Mouse (Mus musculus): ENCODE data around the gene Herc1.

Herc1 gene

DNA sequence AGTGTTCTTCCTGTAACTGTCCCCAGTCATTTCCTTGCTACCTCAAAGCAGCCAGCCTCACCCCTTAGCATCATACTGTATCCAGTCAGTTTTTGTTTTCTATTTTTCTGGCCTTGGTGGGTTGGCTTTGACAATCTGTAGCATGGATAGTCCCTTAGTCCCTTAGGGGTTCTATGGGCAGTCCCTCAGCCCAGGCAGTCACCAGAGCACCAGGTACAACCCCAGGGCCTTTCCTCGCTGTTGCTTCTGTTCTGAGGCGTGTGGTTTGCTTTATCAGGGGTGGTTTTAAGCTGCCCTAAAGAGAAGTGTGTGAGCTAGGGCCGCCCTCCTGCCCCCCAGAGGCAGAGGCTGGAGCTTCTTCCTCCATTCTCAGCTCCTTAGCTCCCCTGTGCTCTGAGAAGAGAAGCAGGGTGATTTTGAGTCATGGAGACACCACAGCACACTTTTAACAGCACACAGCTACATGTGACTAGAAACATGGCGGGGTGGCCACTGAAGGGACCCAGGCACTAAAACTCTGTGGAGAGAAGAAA lies 153.7 kb downstream of the Herc1 start:
- DNase-seq, result no peak

GRCm38 (mm10) chr9:66504518-66504917 lies 154.3 kb downstream of the Herc1 start:
- no peak for DNase-seq

GRCm38 (mm10) chr9:66505141-66505917 lies 155.1 kb downstream of the Herc1 start:
- DNase-seq, result no peak

DNA sequence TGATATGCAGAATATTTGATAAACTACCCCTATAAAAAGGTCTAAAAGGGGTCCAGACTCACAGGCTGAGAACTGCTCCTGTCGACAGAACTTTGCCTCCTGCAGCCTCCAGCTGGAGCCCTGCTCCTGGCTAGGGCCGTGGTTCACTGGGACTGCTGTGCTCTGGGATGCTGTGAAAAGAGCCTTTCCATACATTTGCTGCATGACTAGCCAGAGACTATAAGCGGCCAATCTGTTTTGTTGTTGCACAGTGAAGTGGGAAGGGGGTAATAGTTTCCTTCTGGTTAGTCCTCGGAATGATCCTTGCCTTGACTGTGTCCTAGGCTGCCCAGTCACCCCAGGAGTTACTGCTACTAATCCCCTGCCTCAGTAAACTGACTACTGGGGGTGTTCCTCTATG lies 155.8 kb downstream of the Herc1 start:
- no peak for DNase-seq

DNA sequence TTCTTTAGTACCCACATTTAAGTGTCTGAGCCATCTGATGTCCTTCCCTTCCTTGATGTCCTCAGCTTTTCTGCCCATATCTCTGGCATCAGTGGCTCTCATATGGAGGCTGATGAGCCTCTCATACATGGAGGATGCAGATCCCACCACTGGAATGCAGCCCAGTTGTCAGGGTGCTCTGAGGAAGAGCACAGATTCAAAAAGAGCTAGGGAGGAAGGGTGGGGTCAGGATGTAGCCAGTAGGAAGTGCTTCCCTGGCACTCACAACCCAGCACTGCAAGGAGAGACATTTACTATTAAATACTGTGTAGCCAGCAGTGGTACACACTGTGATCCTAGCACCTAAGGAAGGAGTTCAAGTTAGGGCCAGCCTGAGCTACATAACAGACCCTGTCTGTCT lies 156.2 kb downstream of the Herc1 start:
- no peak for DNase-seq

GRCm38 (mm10) chr9:66507684-66508083 lies 157.4 kb downstream of the Herc1 start:
- no peak for DNase-seq

DNA sequence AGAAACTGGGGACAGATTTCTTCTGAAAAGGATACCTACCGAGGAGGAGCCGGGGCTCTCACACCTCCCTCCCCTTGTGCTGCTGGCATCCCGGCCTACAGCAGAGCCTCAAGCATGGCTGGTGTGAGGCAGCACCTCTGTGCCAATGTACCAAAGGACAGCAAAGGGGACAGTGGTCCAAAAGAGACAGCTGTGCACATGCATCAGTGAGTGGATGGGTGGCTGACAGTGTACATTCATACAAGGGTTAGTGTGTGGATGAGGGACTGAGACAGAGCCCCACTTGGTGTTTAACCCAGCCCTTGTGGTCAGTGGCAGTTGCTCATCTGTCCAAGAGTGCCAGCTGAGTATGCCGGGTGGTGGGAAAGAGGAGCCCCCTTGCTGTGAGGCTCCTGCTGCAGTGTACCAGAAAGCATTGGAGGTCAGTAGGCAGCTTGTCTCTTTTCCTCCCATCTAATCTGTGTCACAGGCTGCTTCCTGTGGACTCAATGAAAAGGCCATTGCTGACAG lies 158.7 kb downstream of the Herc1 start:
- no peak for DNase-seq

DNA sequence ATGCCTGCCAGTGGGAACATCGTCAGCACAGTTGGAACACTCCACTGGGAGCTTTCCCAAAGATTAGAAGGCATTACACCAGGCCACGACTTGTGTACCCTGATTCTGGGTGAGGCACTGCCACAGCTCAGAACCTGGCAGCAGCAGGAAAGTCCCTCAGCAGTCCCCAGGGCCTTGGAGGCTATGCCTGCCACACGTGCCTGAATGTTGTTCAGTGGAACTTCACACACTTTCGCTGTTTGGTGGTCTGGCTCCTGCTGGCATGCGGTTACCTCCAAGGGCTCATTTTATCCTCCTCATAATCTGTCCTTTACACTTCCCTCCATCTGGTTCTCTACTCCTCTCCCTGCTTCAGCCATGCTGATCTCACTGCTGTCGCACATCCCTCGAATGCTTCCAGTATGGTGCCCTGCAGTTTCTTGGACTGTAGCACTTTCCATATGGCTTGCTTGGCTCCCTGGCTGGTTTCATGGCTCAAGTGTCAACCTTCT lies 160.1 kb downstream of the Herc1 start:
- DNase-seq, result no peak

DNA sequence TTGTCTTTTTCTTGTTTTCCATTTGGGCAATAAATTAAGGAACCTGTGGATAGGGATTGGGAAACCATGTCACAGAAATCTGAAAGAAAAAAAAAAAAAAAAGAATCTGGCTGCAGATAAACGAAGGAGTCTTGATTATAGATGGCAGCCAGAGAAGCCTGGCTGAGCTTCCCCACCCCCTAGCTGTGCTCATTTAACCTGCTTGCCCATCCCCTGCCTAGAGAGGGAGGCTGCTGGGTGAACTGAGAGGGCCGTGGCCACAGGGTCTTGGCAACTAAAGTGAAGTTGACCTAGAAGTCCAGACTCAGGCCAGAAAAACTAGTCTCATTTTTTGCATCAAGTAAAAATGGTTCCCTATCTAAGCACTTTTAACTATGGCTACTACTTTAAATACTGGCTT lies 160.7 kb downstream of the Herc1 start:
- DNase-seq, result no peak

DNA sequence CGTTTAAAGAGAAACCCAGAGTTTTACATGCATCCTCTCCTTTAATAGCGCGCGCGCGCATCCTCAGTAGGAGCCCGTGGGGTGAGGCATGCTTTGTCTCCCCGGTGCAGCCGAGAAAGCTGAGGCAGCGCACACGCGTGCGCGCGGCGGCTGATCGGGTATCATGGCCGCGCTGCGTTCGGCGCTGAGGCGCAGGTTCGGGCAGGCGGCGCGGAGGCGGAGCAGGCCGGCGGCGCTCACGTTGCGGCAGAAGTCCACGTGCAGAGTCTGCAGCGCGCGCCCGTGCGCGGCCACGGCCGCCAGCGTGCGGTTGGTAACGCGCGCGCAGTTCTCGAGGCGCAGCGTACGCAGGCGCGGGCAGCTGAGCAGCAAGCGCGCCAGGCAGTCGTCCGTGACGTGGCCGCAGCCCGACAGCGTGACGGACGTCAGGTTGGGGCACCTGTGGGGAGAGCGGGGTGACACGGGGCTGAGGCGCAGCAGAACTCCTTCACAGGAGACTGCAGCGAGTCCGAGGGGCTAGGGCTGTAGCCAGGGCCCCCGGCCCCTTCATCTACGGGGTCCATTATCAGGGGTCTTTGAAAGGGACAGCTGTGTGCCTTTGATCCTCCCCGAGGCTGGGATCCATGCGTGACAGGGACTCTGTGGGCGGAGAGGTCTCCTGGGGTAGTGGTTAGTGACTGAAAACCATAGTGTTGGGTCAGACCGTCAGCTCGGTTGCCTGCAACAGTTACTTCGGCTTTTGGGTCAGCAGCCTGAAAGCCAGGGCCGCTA lies 161.5 kb downstream of the Herc1 start:
- DNase-seq, result peak; percentile 95 to 98

- peak; percentile 88 to 90 for DNase-seq
Observed at GRCm38 (mm10) chr9:66512351-66512671, 162.1 kb downstream of the Herc1 start.

GRCm38 (mm10) chr9:66513150-66513549 lies 162.9 kb downstream of the Herc1 start:
- no peak for DNase-seq

DNA sequence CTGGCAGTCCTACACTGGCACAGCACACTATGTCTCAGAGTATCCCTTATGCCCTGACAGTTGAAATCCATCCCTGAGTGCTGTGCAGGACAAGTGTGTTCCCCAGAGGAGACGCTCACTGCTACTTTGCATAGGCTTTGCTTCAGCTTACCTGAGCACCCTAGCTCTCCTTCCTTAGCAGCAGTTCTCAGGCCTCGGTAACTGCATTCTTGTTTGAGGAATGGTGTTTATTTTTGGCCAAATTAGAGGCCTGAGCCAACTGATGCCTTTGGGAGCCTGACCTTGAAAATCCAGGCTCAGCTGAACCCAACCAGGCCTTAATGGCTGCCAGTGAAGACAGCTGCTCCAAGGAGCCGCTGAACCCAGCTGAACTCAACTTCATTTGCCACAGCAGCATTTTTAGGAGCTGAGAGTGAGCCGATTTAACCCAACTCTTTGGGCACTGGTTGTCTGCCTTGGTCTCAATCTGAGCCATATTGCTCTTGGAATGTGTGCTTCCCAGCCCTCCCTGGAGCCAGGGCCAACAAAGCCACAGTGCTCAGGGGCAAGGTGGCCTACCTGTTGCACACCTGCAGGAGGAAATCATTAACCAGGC lies 163.5 kb downstream of the Herc1 start:
- no peak for DNase-seq

- DNase-seq, result peak; percentile 74 to 77
Observed at GRCm38 (mm10) chr9:66514256-66514770, 164.1 kb downstream of the Herc1 start, which contains the start of gene Fbxl22. Gene Fbxl22 (minus strand): TSS chr9:66514593.

- DNase-seq, result no peak
Observed at GRCm38 (mm10) chr9:66515115-66515514, 164.9 kb downstream of the Herc1 start.

GRCm38 (mm10) chr9:66515680-66516210 lies 165.5 kb downstream of the Herc1 start:
- no peak for DNase-seq

- DNase-seq, result no peak
Observed at GRCm38 (mm10) chr9:66516296-66516940, 166.2 kb downstream of the Herc1 start.

GRCm38 (mm10) chr9:66517746-66518145 lies 167.5 kb downstream of the Herc1 start:
- no peak for DNase-seq

DNA sequence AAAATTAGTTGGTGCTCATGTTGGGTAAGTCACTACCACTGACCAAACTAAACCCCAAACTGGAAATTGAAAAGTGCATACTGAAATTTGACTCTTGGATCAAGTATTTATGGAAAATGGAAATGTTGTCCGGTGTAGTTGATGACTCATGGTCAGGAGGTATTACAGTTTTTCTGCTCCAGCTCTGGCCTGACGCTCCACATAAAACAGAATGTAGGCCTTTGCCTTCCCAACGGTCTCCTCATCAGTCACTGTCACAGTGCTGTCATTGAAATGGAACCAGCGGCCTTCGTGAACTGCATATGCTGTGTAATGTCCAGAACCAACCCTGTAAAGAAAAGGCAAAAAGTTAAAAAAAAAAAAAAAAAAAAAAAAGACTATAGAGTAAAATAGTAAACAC lies 168.0 kb downstream of the Herc1 start:
- no peak for DNase-seq

GRCm38 (mm10) chr9:66518901-66519300 lies 168.7 kb downstream of the Herc1 start:
- no peak for DNase-seq

DNA sequence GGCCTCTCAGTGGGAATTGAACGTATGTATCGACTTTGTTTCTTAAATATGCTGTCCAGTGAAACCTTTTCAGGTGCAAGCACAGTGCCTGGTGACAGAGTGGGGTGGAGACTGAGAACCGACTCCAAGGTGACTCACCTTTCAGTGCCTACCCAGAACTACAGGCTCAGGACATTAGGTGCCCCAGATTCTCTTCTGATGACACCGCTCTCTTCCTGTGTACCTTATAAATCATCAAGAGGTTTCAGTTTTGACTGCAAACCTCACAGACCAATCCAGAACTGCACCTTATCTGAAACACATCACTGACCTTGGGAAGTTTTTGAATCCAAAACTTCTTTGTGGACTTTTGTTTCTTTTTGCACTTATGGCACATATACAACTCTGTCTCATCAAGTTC lies 170.0 kb downstream of the Herc1 start:
- DNase-seq, result no peak

GRCm38 (mm10) chr9:66521595-66521994 lies 171.3 kb downstream of the Herc1 start:
- no peak for DNase-seq
